Mouse (Mus musculus) fat pad, adult 2 months (tissue): ENCODE results near the gene Adamtsl1.

ENCODE experiments used
- DNase-seq: peaks from one replicate; pipeline ENCODE4 v3.0.0-alpha.2; 2011; ENCODE audit warnings: low read depth, low spot score; ENCODE audit errors: extremely low read depth

The Adamtsl1 gene

DNA sequence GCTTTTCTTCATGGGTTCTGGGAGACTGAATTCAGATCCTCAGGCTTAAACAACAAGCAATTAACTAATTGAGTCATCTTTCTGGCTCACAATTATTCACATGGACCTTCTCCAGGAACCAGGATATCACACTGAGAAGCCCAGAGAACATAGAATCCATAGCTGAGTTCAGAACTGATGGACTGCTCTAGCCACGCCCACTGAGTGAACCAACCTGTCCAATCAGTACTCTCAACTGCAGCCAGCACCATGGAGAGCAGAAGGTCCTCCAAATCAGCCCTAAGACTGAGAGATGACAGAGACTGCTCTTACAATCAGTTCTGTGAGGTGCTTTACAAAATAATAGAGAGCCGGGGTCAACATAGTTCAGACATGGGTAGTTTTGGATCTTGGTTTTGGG is 276.3 kb downstream of the Adamtsl1 start:
- no peak for DNase-seq

DNA sequence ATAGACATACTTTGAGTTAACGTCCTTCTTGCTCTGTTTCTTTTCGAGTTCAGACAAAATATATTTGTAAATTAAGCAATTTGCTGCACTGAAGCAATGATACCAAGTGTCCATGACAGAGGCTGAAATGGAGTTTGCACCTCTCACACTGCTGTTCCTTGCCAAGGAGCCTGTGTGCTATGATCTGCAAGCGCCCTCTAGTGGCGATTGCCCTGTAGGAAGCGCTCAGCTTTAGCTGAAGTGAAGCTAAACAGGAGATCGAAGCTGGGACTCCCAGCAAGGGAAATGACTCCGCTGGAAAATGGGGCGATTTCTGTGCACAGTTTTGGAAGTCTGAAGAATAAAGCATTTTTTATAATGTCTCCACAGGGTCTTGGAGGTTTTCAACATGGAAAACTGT is 287.8 kb downstream of the Adamtsl1 start:
- DNase-seq, result no peak

DNA sequence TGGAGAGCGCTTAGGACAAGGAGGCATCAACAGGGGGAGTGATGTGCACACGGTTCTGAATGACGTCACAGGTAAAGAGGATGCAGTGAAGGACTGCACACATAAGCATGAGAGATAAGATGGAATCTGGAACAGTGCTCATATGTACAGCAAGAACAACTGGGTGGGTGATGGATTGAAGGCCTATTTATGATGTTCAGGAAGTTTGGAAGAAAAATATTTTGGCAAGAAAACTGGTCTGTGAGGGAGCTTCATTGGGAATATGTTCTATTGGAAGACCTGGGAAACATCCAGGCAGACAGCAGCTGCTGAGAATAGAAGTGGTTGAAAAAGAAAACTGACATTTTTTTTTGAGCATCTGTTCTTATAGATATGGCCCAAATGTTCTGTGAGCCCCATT is 300.4 kb downstream of the Adamtsl1 start:
- no peak for DNase-seq

DNA sequence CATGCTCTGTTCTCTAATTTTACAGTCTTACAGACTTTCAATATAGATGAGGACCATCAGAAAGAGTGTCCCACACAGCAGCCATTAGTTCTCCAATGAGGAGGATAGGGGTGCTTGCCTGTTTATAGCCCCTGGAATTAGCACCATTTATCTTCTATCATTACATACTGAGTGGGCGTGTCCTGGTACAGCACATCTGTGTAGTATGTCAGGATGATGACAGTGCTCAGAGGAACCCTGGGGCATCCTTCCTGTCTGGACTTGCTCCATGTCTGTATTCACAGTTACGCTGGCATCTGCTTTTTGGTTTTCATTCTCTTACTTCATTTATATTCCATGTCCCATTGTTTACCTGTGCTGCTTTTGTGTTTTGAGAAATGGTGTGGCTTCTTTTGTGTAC is 304.5 kb downstream of the Adamtsl1 start:
- DNase-seq, result no peak

DNA sequence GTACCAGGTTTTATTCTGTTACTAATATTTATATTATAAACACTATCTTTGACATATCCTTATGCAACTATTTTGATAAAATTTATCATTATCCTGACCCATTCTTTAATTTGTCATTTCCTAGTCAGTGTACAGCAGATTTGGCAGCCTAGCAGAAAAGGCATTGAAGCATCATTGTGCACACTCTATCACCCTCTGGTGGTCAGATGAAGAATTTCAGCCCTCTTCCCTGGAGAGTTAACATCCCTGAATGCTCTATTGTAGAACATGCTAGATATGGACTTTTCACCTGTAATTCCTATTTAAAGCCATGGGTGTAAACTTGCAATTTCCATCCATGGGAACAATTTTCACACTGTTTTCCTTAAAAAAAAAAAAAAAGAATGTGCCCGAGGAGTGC is 305.2 kb downstream of the Adamtsl1 start:
- DNase-seq, result no peak

DNA sequence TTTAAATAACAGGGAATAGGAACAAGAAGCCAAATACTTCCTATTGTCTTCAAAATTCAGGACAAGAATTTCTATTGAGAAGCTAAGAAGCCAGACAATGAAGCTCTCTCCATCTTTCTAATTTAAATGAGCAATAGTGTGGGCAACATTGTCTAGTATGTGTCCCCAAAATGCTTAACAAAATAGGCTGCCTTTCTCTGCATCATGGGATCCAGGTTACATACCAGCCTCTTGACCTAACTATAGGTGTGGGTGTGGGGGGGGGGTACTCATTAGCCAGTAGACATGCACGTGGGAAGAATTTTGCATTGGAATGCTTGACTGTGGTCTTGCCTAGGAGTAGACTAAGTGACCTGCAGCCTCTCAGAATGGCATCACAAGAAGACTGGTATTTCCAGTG is 305.9 kb downstream of the Adamtsl1 start:
- no peak for DNase-seq

DNA sequence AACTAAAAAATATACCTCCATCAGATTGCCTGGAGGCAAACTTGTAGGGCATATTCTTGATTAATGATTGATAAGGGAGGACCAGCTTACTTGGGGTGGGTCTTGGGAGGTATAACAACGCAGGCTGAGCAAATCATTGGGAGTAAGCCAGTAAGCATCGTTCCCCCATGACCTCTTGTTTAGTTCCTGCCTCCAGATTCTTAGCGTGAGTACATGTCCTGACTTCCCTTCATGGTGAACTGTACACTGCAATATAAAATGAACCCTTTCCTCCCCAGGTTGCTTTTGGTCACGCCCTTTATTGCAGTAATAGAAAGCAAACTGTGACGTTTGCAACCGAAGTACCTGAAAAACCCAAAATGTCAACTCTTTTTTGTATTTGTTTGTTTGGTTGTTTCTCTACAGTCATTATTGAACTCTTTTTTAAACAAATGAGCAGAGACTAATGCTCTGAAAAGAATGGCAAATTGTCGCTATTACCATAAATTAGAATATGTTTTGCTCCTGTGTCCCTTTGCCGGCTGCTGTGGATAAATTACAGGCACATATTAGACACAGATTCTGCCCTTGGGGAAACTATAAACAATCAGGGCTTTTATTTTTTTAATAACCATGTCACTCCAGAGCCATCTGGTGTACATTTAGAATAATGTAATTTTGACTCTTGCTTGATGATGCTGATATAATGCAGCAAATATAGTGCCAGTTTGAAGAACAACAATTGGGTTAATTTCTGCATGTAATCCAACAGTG is 310.2 kb downstream of the Adamtsl1 start:
- DNase-seq, result no peak

DNA sequence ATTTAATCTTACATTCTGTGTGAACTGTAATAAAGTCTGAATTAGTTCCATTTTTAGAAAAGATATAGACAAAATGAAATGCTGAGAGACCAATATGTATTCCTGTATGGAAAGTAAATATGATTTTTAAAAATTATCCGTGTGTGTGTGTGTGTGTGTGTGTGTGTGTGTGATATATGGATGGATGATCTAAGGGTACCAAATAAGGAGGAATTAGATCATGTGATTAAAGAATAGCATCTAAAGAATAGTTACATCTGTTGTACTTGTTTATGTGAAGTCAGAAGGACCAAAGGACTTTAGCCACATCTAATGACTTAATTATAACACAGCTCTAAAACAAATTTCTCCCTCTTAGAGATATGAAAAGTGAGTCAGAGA is 310.7 kb downstream of the Adamtsl1 start:
- no peak for DNase-seq

DNA sequence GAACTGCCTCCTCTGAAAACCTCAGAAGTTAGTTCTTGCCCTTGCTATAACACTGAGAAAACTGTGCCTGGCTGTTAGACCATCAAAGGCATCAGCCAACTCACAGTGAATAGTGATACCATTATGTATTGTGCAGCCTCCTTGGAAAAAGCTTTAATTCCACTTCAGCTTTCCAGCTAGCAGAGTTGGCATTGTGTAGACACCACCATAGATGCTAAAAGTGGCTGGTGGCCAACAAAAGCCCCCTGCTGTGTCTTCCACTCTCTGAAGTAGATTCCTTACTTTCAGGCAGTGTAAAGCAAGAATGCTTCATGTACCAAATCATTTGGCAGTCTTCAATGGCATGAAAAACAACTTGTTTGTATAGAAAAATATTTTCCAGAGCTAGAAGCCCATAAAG is 323.1 kb downstream of the Adamtsl1 start:
- DNase-seq, result no peak

DNA sequence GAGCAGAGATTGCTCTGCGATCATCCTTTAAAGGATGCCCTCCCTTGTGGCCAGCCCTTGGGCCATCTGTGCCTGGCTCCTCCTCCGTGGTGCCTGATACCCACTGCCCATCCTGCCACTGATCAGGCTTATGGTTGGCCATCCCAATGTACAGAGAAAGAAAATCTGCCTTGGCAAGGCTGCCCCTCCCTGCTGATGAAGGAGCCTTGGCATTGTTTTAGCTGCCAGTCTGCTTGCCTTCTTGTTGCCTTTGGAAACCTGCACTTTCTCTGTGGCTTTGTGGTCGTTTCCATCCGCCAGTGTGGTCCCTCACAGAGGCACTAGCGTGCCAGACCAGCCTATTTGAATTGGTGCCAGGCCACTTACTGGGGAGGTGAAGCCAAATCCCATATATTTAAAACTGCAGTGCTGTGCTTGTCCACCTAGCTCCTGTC is 323.6 kb downstream of the Adamtsl1 start:
- no peak for DNase-seq

DNA sequence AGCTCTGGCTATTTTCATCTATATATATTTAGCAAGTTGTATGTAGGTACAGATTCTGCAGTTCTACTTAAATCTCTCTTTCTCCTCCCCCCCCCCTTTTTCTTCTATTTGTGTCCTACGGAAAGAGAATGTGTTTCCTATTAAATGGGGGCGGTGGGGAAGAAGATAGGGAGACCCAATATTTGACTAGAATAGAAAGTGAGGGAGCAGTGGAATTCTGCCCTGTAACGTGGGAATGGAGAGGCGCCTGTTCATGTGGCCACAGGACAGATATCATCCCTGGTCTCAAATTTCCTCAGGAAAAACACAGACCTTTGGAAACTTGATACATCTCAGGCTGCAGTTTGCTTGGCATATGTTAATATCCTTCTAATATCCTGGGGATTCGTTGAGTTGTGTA is 324.1 kb downstream of the Adamtsl1 start:
- DNase-seq, result no peak

DNA sequence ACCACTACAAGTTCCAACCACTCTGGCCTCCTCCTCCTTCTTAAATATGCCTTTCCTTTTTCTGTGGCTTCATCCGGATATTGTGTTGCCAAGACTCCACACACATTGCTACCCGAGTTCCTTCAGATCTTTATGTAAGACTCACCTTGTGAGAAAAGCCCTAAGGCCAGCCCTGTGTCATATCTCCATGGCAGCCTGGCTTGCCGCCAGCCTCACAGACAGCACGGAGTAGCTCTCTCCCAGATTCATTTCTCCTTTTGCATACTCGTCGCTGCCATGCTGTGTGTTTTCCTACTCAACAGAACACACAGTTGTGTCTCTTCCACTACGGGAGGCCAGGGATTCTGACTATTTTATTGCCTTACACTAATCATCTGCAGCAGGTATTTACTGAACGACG is 328.1 kb downstream of the Adamtsl1 start:
- no peak for DNase-seq

DNA sequence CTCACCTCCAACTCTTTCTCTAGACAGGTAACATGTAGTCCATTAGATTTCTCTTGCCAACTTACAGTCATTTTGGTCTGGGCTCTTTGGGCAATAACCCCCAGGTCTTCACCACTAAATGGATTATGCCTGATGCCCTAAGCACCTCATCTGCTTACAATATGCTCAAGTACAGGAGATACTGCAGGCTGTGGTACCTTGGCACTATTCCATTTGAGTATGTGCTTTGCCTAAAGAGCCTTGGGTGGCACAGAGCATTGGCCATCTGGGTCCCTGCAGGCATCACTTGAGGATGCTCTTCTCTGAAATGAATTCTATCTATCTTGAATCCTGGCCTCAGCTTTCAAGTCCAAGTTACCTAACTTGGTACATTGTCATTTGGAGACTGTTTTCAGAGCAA is 330.4 kb downstream of the Adamtsl1 start:
- no peak for DNase-seq

DNA sequence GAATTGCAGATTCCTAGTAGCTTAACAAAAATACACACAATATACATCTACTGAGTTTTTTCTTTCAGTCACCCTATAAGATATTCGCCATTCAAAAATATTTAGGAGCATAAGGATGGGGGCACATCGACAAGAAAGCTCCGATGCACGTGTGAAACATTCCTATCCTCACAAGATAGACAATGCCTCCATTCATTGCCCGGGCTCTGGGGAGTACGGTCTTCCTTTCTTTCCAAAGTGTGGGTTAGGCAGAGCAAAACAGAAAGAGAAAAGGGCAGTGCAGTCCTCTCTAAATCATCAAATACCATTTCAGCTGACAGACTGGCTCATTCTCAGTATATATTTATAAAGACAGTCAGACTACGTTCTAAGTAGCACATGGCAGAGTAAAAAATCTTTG is 332.0 kb downstream of the Adamtsl1 start:
- no peak for DNase-seq

DNA sequence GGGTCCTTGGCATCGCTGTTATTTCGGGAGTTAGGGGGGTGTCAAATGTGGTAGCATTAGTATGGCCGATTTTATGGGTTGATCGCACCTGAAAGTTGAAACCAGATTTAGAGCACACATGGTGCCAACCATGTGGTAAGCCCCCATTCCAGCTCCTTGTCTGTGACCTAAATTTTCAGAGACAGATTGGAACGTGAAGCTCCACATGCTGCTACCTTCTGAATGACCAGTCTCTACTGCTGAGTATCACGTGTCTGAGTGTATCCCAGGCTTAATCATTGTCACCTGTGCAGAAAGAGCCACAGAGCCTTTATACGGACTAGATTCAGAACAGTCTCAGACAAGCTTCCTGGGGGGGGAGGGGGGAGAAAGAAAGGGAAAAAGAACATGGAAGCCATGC is 339.4 kb downstream of the Adamtsl1 start:
- DNase-seq, result no peak

DNA sequence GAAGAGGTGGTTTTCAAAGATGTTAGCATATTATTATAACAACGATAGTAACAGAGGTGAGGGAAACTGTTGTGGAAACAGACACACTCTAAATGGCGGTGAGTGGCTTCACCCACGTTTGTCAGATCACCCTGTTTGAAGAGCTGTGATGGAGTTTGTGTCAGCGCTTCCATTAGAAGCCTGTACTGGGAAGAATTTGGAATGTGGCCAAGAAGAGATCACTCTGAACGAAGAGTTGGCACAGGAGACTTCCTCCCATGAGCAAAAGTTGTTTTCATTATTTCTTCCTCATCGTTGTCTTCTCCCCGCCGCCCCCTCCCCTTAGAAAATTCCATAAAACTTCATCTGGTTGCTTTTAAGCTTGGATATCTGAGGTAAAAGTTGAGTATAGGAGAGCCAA is 340.5 kb downstream of the Adamtsl1 start:
- DNase-seq, result no peak

DNA sequence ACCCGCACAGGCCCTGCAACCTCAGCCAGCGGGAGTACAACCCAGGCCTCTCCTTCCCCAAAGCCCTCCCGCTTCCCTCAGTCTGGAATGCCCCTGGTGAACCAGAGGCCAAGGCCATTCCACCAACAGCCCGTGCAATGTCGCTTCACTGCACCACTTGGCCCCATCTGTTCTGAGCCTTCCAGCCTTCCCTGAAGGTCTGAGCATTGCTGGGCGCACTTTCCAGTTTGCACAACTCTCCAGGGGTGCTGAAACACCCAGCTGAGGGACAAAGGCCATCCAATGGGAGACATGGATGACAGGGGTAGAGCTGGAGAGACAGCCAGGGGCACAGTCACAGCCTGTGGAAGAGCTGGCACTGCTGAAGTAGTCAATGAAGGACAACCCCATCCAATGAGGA is 365.4 kb downstream of the Adamtsl1 start:
- no peak for DNase-seq

DNA sequence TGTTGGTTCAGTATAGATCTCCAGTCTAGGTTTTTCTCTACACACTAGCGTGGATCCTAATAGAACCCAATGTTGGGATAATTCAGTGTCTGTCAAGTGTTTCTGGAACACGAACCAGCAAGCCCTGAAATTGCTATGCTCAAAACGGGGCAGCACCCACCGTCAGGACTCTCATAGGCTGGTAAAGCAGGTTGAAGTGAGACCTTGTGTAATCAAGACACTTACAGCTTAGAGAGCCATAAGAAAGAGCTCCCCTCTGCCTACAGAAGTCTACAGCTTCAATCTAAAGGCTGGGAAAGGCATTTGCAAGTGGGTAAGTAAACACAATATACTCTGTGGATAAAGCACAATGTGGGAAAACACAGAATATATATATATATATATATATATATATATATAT is 367.3 kb downstream of the Adamtsl1 start:
- DNase-seq, result no peak

DNA sequence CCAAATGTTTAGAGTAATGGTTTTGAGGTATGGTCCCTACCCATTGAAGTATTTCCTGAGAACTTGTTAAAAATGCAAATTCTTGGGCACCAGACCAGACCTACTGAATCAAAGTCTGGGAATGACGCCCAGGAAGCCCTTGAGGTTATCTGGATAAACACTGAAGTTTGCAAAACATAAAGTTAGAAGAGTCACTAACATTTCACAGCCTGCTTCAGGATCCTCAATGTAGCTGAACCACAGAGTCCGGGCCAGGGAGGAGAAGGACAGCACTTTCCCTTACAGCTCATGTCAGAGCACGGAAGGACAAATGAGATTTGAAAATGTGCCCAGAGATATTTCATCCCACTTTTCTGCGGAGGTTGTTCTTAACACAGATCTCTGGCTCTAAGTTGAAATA is 370.1 kb downstream of the Adamtsl1 start:
- DNase-seq, result no peak

DNA sequence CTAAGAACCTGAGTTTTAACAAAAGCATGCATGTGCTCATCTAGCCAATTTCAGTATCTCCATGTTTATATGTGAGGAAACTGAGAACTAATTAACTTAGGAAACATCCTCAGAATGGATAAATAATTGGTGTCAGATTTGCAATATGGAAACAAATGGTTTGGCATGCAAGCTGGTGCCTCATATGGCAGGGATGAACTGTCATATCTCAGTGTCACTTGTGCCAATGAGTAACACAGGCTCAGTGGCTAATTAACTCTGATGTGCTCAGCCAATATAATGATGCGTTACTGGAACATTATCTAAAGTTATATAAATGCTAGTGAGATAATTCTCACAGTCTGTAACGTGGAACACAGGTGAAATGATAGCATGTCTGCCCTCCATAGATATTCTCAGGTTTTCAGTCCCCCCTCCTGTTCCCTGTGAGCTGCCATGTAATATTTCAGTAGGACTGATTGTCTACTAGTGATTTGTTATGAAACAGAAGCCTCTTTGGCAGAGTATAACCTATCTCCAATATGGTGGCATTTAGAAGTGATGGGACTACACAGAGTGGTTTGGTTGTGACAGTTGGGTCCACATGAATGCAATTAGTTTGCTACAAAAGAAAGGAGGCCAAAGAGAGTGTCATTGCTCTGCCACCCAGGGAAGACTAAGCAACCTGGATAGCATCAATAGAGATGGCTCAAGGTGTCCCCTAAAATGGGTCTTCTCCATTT is 376.1 kb downstream of the Adamtsl1 start:
- DNase-seq, result no peak

DNA sequence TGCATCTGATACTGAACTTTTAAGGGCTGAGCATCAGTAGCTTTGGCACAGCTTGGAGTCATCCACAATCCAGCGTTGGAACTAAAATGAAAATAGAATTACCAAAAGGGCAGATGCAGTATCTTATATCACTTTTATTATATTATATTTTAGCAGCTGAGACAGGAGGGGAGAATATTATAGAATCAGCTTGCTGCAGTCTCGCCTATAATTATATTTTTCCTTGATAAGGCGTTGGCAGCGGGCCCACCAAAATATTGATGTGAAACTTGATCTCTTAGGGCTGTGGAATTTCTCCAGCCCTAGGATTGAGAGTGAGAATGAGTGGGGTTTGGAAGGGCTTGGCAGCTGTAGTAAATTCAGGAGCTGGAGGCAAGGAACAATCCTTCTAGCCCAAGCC is 387.3 kb downstream of the Adamtsl1 start:
- no peak for DNase-seq

DNA sequence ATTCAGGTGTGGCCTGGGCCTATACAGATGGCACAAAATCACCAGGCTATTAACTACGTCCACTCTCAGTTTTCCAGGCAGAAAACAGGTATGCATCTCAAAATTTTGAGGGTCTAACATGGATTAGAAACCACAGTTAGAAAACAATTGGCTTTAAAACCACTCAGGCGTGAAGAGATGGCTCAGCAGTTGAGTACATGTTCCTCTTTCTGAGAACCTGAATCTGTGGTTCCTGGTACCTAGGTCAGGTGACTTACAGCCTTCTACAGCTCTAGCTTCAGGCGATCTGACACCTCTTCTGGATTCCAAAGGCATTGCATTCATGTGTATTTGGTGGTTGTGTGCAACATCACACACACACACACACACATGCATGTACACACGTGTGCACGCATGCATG is 390.2 kb downstream of the Adamtsl1 start:
- DNase-seq, result no peak

DNA sequence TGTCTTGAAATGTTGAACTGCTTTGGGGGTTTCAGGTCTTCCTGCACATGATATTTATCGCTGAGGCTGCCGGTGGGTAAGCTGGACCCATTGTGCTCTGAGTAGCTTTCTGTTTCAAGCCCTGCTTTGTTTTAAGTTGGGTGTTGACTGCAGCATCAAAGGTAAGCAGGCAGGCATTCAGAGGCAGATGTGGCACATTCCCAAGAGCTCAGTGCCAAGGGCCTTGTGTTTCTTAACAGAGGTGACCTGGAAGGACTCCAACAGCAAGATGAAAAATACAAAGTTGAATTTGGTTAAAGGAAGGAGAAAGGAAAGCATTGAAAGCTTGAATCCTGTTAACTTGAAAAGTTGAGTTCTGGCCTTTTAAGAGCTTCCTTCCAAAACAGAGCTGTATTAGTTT is 402.1 kb downstream of the Adamtsl1 start:
- DNase-seq, result no peak
